Mouse (Mus musculus) Muller cell, postnatal 12 days (primary cell): ENCODE data around the gene Tmem132d.
"Not testable (repeated sequence)": the region's sequence is repeated elsewhere in the genome, so short reads cannot be mapped to it uniquely, and the experiment has no call there.

Experiments used
- DNase-seq: peaks from one replicate; pipeline ENCODE4 v3.0.0-alpha.2; 2015; ENCODE audit errors: inconsistent ontology term

The Tmem132d gene

GRCm38 (mm10) chr5:127800907-127801306 is 632.0 kb downstream of the Tmem132d start:
- no peak for DNase-seq

GRCm38 (mm10) chr5:127781221-127781620 is 651.7 kb downstream of the Tmem132d start:
- DNase-seq = no peak

GRCm38 (mm10) chr5:127775749-127776148 is 657.1 kb downstream of the Tmem132d start:
- DNase-seq = no peak

- no peak for DNase-seq
Observed at GRCm38 (mm10) chr5:127758576-127758975, 674.3 kb downstream of the Tmem132d start.

GRCm38 (mm10) chr5:127756671-127757423 is 676.0 kb downstream of the Tmem132d start:
- DNase-seq = no peak

GRCm38 (mm10) chr5:127756011-127756410 is 676.9 kb downstream of the Tmem132d start:
- no peak for DNase-seq

GRCm38 (mm10) chr5:127755594-127755993 is 677.3 kb downstream of the Tmem132d start:
- DNase-seq = peak; percentile 10

GRCm38 (mm10) chr5:127751262-127751975 is 681.5 kb downstream of the Tmem132d start:
- peak; percentile 25 for DNase-seq

GRCm38 (mm10) chr5:127749540-127749939 is 683.3 kb downstream of the Tmem132d start:
- not testable (repeated sequence) for DNase-seq

GRCm38 (mm10) chr5:127741331-127741730 is 691.5 kb downstream of the Tmem132d start:
- no peak for DNase-seq
